Mouse (Mus musculus): Measurements from ENCODE around the gene Taf1b.

The Taf1b gene

DNA sequence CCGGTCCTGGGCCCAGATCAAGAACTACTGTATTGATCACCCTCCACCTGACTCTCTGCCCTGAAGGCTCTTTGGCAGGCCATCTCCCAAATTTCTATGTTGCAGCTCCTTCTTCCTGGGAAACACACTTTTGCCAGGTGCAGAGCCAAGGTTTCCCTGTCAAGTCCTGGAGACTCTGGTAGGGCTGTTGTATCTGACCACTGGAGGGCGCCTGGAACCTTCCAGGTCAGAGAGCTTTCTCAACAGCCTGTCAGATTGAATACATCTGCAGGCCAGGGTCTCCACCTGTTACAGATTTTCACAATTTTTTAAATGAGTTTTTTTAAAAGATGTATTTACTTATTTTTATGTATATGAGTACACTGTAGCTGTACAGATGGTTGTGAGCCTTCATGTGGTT is 105.1 kb downstream of the Taf1b start:
- CTCF ChIA-PET, result interaction anchor here (0.5 to 1.7 kb wide), 4 partner anchors 58 to 261 kb away, joined by 3 to 6 read pairs (median 4); no protein-coding TSS in a partner anchor

DNA sequence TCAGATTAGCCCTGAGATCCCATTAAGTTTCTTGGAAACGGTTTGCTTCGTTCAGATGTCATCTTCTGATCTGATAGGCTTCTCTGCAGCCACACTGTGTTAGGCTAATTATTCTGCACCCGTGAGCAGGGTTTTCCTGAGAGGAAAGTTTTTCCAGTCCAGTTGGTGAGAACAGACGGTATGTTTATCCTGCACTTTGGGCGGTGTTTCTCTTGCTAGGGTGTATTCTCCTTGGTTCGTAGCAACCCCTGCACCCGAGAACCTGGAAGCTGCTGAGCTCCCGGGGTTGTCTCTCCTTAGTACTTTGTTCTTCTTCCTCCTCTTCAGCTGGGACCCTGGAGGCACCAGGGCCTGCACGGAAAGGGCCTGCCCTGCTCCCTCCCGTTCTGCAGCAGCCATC is 108.0 kb downstream of the Taf1b start:
- CTCF ChIA-PET, result no interaction called here

All from spleen, embryonic (tissue).